Mouse (Mus musculus) CH12.LX (cell line): ENCODE measurements around the gene Cc2d1b. TPM values are rescaled to one million over a fixed set of nuclear protein-coding genes. Genes with fewer than 3 reads are reported as not detected.

Experiments used
- DNase-seq: peaks from one replicate; pipeline ENCODE4 v3.0.0-alpha.2; 2013; ENCODE audit errors: extremely low read depth
- H3K27ac ChIP-seq: 2 replicates; pipeline ENCODE4 v1.5.1; 2012; ENCODE audit warnings: low read depth, mild to moderate bottlenecking, control low read depth, moderate library complexity; ENCODE audit not compliant: insufficient read depth
- H3K27me3 ChIP-seq: replicated peaks from 2 replicates; pipeline ENCODE3; 2012; ENCODE audit warnings: inconsistent platforms
- H3K36me3 ChIP-seq, 2 experiments: replicated peaks in 1 of 2; 2 replicates each; pipeline versions ENCODE3 to v1.6.1; 2012; ENCODE audit warnings: inconsistent platforms in 1 of 2, low read length in 1 of 2, mild to moderate bottlenecking in 1 of 2, mixed read lengths in 1 of 2, moderate library complexity in 1 of 2; ENCODE audit not compliant: control insufficient read depth in 1 of 2, insufficient read depth in 1 of 2
- H3K4me1 ChIP-seq, 2 experiments: 2 replicates each; pipeline ENCODE4 v1.6.1; 2012; ENCODE audit warnings: inconsistent platforms in 1 of 2, moderate library complexity in 1 of 2; ENCODE audit not compliant: insufficient read depth in 2 of 2, control insufficient read depth in 1 of 2
- H3K4me2 ChIP-seq: 2 replicates; pipeline ENCODE4 v1.6.1; 2012; ENCODE audit warnings: low read depth, mild to moderate bottlenecking, control low read depth; ENCODE audit not compliant: poor library complexity, insufficient read depth, severe bottlenecking
- H3K4me3 ChIP-seq, 3 experiments: fragments of 150-350 bp in 1 of 3; sonication (generic) in 1 of 3; replicated peaks in 1 of 3; 2 replicates each; pipeline versions ENCODE3 to v1.5.1; 2011 to 2012; ENCODE audit warnings: low read depth in 2 of 3, low read length in 2 of 3, mild to moderate bottlenecking in 2 of 3, moderate library complexity in 2 of 3, control low read depth in 1 of 3, improper control_type of control experiment in 1 of 3, inconsistent platforms in 1 of 3, mixed read lengths in 1 of 3; ENCODE audit not compliant: poor library complexity in 1 of 3
- H3K79me2 ChIP-seq: replicated peaks from 2 replicates; pipeline ENCODE4 v1.6.1; 2012; ENCODE audit warnings: mild to moderate bottlenecking, moderate library complexity; ENCODE audit not compliant: control insufficient read depth, poor library complexity, insufficient read depth, severe bottlenecking; ENCODE audit errors: extremely low read depth
- H3K9ac ChIP-seq: 2 replicates; pipeline ENCODE4 v1.6.1; 2012; ENCODE audit warnings: low read depth, mild to moderate bottlenecking, control low read depth, moderate library complexity; ENCODE audit not compliant: insufficient read depth
- H3K9me3 ChIP-seq: replicated peaks from 2 replicates; pipeline ENCODE3; 2012; ENCODE audit warnings: low read length, inconsistent platforms, mixed read lengths
- CHD1 ChIP-seq: IDR thresholded peaks from 2 replicates; pipeline ENCODE4 v1.6.1; 2012; ENCODE audit warnings: low read depth, low read length, improper control_type of control experiment, inconsistent platforms
- E2F4 ChIP-seq: IDR thresholded peaks from 2 replicates; pipeline ENCODE4 v1.6.1; 2011; ENCODE audit warnings: low read depth, low read length, improper control_type of control experiment; ENCODE audit not compliant: insufficient replicate concordance
- EP300 ChIP-seq: IDR thresholded peaks from 2 replicates; pipeline ENCODE4 v1.6.1; 2011; ENCODE audit warnings: low read length, improper control_type of control experiment
- ETS1 ChIP-seq: conservative IDR thresholded peaks from 2 replicates; pipeline ENCODE4 v1.6.1; 2012; ENCODE audit warnings: low read depth, mild to moderate bottlenecking, inconsistent platforms, low read length, improper control_type of control experiment, moderate library complexity
- HCFC1 ChIP-seq: IDR thresholded peaks from 2 replicates; pipeline ENCODE4 v1.6.1; 2012; ENCODE audit warnings: low read depth, mild to moderate bottlenecking, inconsistent platforms, low read length, improper control_type of control experiment
- JUN ChIP-seq: IDR thresholded peaks from 2 replicates; pipeline ENCODE4 v1.6.1; 2011; ENCODE audit warnings: low read depth, mild to moderate bottlenecking, low read length, improper control_type of control experiment, moderate library complexity; ENCODE audit not compliant: insufficient read depth
- KAT2A ChIP-seq: IDR thresholded peaks from 2 replicates; pipeline ENCODE4 v1.6.1; 2012; ENCODE audit warnings: low read length, improper control_type of control experiment, inconsistent platforms; ENCODE audit not compliant: insufficient replicate concordance
- MAZ ChIP-seq: IDR thresholded peaks from 2 replicates; pipeline ENCODE4 v1.6.1; 2012; ENCODE audit warnings: low read depth, mild to moderate bottlenecking, inconsistent platforms, low read length, improper control_type of control experiment, moderate library complexity
- MEF2A ChIP-seq: IDR thresholded peaks from 2 replicates; pipeline ENCODE4 v1.6.1; 2014; ENCODE audit warnings: low read depth, mild to moderate bottlenecking, inconsistent platforms, low read length, improper control_type of control experiment, borderline replicate concordance
- MYC ChIP-seq: IDR thresholded peaks from 2 replicates; pipeline ENCODE4 v1.6.1; 2011; ENCODE audit warnings: low read depth, mild to moderate bottlenecking, improper control_type of control experiment, low read length
- NELFE ChIP-seq: IDR thresholded peaks from 2 replicates; pipeline ENCODE4 v1.6.1; 2011; ENCODE audit warnings: low read depth, low read length, improper control_type of control experiment
- NRF1 ChIP-seq: IDR thresholded peaks from 2 replicates; pipeline ENCODE4 v1.6.1; 2014; ENCODE audit warnings: low read depth, mild to moderate bottlenecking, inconsistent platforms, low read length, improper control_type of control experiment, moderate library complexity
- POLR2A ChIP-seq: IDR thresholded peaks from 2 replicates; pipeline ENCODE4 v1.6.1; 2011; ENCODE audit warnings: low read depth, mild to moderate bottlenecking, improper control_type of control experiment, low read length
- POLR2AphosphoS2 ChIP-seq: IDR thresholded peaks from 2 replicates; pipeline ENCODE4 v1.6.1; 2011; ENCODE audit warnings: low read depth, low read length, improper control_type of control experiment
- RAD21 ChIP-seq: IDR thresholded peaks from 2 replicates; pipeline ENCODE4 v1.6.1; 2011; ENCODE audit warnings: low read depth, mild to moderate bottlenecking, low read length, improper control_type of control experiment, moderate library complexity
- TBP ChIP-seq: conservative IDR thresholded peaks from 2 replicates; pipeline ENCODE4 v1.6.1; 2011; ENCODE audit warnings: low read depth, low read length, improper control_type of control experiment
- TCF12 ChIP-seq: IDR thresholded peaks from 2 replicates; pipeline ENCODE4 v1.6.1; 2014; ENCODE audit warnings: low read depth, mild to moderate bottlenecking, inconsistent platforms, low read length, improper control_type of control experiment
- USF2 ChIP-seq: conservative IDR thresholded peaks from 2 replicates; pipeline ENCODE4 v1.6.1; 2011; ENCODE audit warnings: low read depth, low read length, improper control_type of control experiment
- ZC3H11A ChIP-seq: IDR thresholded peaks from 2 replicates; pipeline ENCODE4 v1.6.1; 2012; ENCODE audit warnings: low read depth, mild to moderate bottlenecking, inconsistent platforms, low read length, improper control_type of control experiment
- ZKSCAN1 ChIP-seq: IDR thresholded peaks from 2 replicates; pipeline ENCODE4 v1.6.1; 2012; ENCODE audit warnings: low read depth, inconsistent platforms, low read length, improper control_type of control experiment, borderline replicate concordance
- ZMIZ1 ChIP-seq: IDR thresholded peaks from 2 replicates; pipeline ENCODE4 v1.6.1; 2012; ENCODE audit warnings: low read depth, mild to moderate bottlenecking, inconsistent platforms, low read length, improper control_type of control experiment
- ZNF384 ChIP-seq: IDR thresholded peaks from 2 replicates; pipeline ENCODE4 v1.6.1; 2012; ENCODE audit warnings: low read depth, low read length, improper control_type of control experiment, inconsistent platforms
- dilution Hi-C: fragments of 300-500 bp; cut with MboI; formaldehyde crosslinking; loops from 2 replicates; pipeline ENCODE4 v1.14.3; 2020; ENCODE audit warnings: low sequenced_read_pairs; ENCODE audit not compliant: extremely low pct_unique_long_range_greater_than_20kb, extremely low pct_ligation_motif_present
- in situ Hi-C: fragments of 300-500 bp; cut with MboI; formaldehyde crosslinking; loops from 3 replicates; pipeline ENCODE4 v1.14.3; 2019; ENCODE audit warnings: low sequenced_read_pairs, low pct_ligation_motif_present, low pct_unique_long_range_greater_than_20kb, mixed read lengths
- polyA plus RNA-seq: library from polyadenylated mRNA; unstranded; fragments of >175 nt; gene quantifications from 2 replicates; pipeline ENCODE4 v1.2.1, GENCODE M21; 2012; ENCODE audit warnings: low read depth; ENCODE audit not compliant: insufficient read length
- total RNA-seq, 2 experiments: library from RNA; depleted of rRNA; stranded (reverse); fragments of 300-350 nt in 1 of 2; fragments of >200 nt in 1 of 2; gene quantifications; 2 replicates each; pipeline ENCODE4 v1.2.3; 2012 to 2014

The Cc2d1b gene
- total and polyA plus RNA-seq, 3 experiments = 48.9 to 61.4 (median 57.5) TPM

GRCm38 (mm10) chr4:108608651-108609050 lies 11.1 kb upstream of the Cc2d1b start:
- Histone ChIP-seq H3K4me1 (no peaks in the 10 kb centered on the region), H3K36me3 (peaks cover 40 to 86% of the 10 kb centered on the region in 2 experiments), H3K4me2 (no peak overlapping the region), H3K27ac (no peak overlapping the region), H3K9me3 (no peaks in the 10 kb centered on the region), H3K4me3 (no peak overlapping the region), H3K79me2 (no peaks in the 10 kb centered on the region), H3K27me3 (no peaks in the 10 kb centered on the region), H3K9ac (no peak overlapping the region)
- in situ Hi-C loops = no loop called here
- dilution Hi-C loops = no loop called here
- TF ChIP-seq RAD21 (no peak), ZNF384 (no peak), JUN (no peak), MYC (no peak), KAT2A (no peak), E2F4 (no peak), NRF1 (no peak), CHD1 (no peak), ZMIZ1 (no peak), ZKSCAN1 (no peak), ETS1 (no peak), MAZ (no peak), NELFE (no peak), HCFC1 (no peak), ZC3H11A (no peak), POLR2AphosphoS2 (no peak), MEF2A (no peak), EP300 (no peak)
- DNase-seq = no peak

- H3K4me2 ChIP-seq = no peak overlapping the region
- no peaks in the 10 kb centered on the region for H3K4me1 ChIP-seq
- no peaks in the 10 kb centered on the region for H3K27me3 ChIP-seq
- no peaks in the 10 kb centered on the region for H3K79me2 ChIP-seq
- dilution Hi-C loops = no loop called here
- no peak overlapping the region for H3K27ac ChIP-seq
- H3K9me3 ChIP-seq = no peaks in the 10 kb centered on the region
- no peak overlapping the region for H3K9ac ChIP-seq
- in situ Hi-C loops = no loop called here
- TF ChIP-seq TCF12 (no peak), POLR2AphosphoS2 (no peak), ZNF384 (no peak), ZMIZ1 (no peak), RAD21 (no peak), E2F4 (no peak), TBP (no peak), POLR2A (no peak), USF2 (no peak), MAZ (no peak), NRF1 (no peak)
- TF ChIP-seq, all 38 proteins: peak for 0
- Histone ChIP-seq H3K4me3 (no peak overlapping the region), H3K36me3 (peaks cover 22 to 82% of the 10 kb centered on the region in 2 experiments)
- DNase-seq = no peak
Measured at GRCm38 (mm10) chr4:108610935-108611334, 8.8 kb upstream of the Cc2d1b start.
